Mouse (Mus musculus): Measurements from ENCODE around the gene Pgp. TPM values are rescaled to one million over a fixed set of nuclear protein-coding genes. Genes with fewer than 3 reads are reported as not detected.
"Not testable (repeated sequence)": the region's sequence is repeated elsewhere in the genome, so short reads cannot be mapped to it uniquely, and the experiment has no call there.

The Pgp gene
- polyA plus RNA-seq (2012; ENCODE audit: insufficient read depth, insufficient read length, low replicate concordance, missing spikeins): not detected in 2 replicates

- WGBS: under 1% methylated on average over 69 of the region's 75 CpGs
- peaks cover 35% of the 10 kb centered on the region for H3K4me1 ChIP-seq (ENCODE audit: control insufficient read depth, insufficient read depth, low read length)
- H3K4me3 ChIP-seq (ENCODE audit: insufficient read depth, low read depth, low read length): peak within 1 kb of the TSS; percentile 76
- TF ChIP-seq POLR2A (IDR thresholded peaks at IDR 0.05; ENCODE audit: insufficient read depth, low read depth, low read length) (peak; percentile 74), CTCF (IDR thresholded peaks at IDR 0.05; ENCODE audit: insufficient read depth, low read depth, low read length) (no peak)
- peak within 1 kb of the TSS; percentile 81 for H3K27ac ChIP-seq (ENCODE audit: insufficient read depth, low read depth, low read length)
These were observed at the start of gene Pgp, which contains the start of gene E4f1 for GRCm38 (mm10) chr17:24469910-24470602. Pgp (plus strand) TSS chr17:24470392. E4f1 (minus strand) TSS chr17:24470313.

GRCm38 (mm10) chr17:24423114-24423513 lies 47.1 kb upstream of the Pgp start:
- Histone ChIP-seq H3K4me1 (ENCODE audit: control insufficient read depth, insufficient read depth, low read length) (peaks cover 3% of the 10 kb centered on the region), H3K4me3 (ENCODE audit: insufficient read depth, low read depth, low read length) (no peak overlapping the region), H3K27ac (ENCODE audit: insufficient read depth, low read depth, low read length) (no peak overlapping the region)
- TF ChIP-seq CTCF (IDR thresholded peaks at IDR 0.05; ENCODE audit: insufficient read depth, low read depth, low read length): no peak
- no peak for TF ChIP-seq POLR2A (IDR thresholded peaks at IDR 0.05; ENCODE audit: insufficient read depth, low read depth, low read length)
- 86% methylated on average over 4 of the region's 4 CpGs for WGBS

GRCm38 (mm10) chr17:24424489-24424888 lies 45.7 kb upstream of the Pgp start:
- TF ChIP-seq POLR2A (IDR thresholded peaks at IDR 0.05; ENCODE audit: insufficient read depth, low read depth, low read length) (no peak), CTCF (IDR thresholded peaks at IDR 0.05; ENCODE audit: insufficient read depth, low read depth, low read length) (no peak)
- WGBS: 92% methylated on average over 5 of the region's 5 CpGs
- Histone ChIP-seq H3K4me1 (ENCODE audit: control insufficient read depth, insufficient read depth, low read length) (peaks cover 3% of the 10 kb centered on the region), H3K27ac (ENCODE audit: insufficient read depth, low read depth, low read length) (no peak overlapping the region), H3K4me3 (ENCODE audit: insufficient read depth, low read depth, low read length) (no peak overlapping the region)

- WGBS: 96% methylated on average over 6 of the region's 8 CpGs
- H3K4me1 ChIP-seq (ENCODE audit: control insufficient read depth, insufficient read depth, low read length); H3K27ac ChIP-seq (ENCODE audit: insufficient read depth, low read depth, low read length); H3K4me3 ChIP-seq (ENCODE audit: insufficient read depth, low read depth, low read length): not testable (repeated sequence)
These were observed 44.9 kb upstream of the Pgp start for GRCm38 (mm10) chr17:24425326-24425725.

GRCm38 (mm10) chr17:24425905-24426304 lies 44.3 kb upstream of the Pgp start:
- TF ChIP-seq POLR2A (IDR thresholded peaks at IDR 0.05; ENCODE audit: insufficient read depth, low read depth, low read length) (no peak), CTCF (IDR thresholded peaks at IDR 0.05; ENCODE audit: insufficient read depth, low read depth, low read length) (no peak)
- no peak overlapping the region for H3K4me3 ChIP-seq (ENCODE audit: insufficient read depth, low read depth, low read length)
- no peak overlapping the region for H3K27ac ChIP-seq (ENCODE audit: insufficient read depth, low read depth, low read length)

GRCm38 (mm10) chr17:24426471-24427169 lies 43.6 kb upstream of the Pgp start, which contains the start of gene Eci1:
Eci1 (plus strand) TSS chr17:24426641.
- WGBS: under 1% methylated on average over 48 of the region's 48 CpGs
- Histone ChIP-seq H3K4me1 (ENCODE audit: control insufficient read depth, insufficient read depth, low read length) (peaks cover 13% of the 10 kb centered on the region), H3K4me3 (ENCODE audit: insufficient read depth, low read depth, low read length) (peak within 1 kb of the TSS; percentile 90), H3K27ac (ENCODE audit: insufficient read depth, low read depth, low read length) (peak within 1 kb of the TSS; percentile 97)
- TF ChIP-seq POLR2A (IDR thresholded peaks at IDR 0.05; ENCODE audit: insufficient read depth, low read depth, low read length): peak; percentile 79
- TF ChIP-seq CTCF (IDR thresholded peaks at IDR 0.05; ENCODE audit: insufficient read depth, low read depth, low read length): no peak

More at GRCm38 (mm10) chr17:24425905-24426304, 44.3 kb upstream of the Pgp start:
- WGBS: 84% methylated on average over 7 of the region's 7 CpGs
- peaks cover 13% of the 10 kb centered on the region for H3K4me1 ChIP-seq (ENCODE audit: control insufficient read depth, insufficient read depth, low read length)

- H3K4me1 ChIP-seq (ENCODE audit: control insufficient read depth, insufficient read depth, low read length): peaks cover 13% of the 10 kb centered on the region
- H3K27ac ChIP-seq (ENCODE audit: insufficient read depth, low read depth, low read length): peak overlapping the region; percentile 2; the same call in 1 of the 2 replicates
- 1% methylated on average over 8 of the region's 8 CpGs for WGBS
- TF ChIP-seq CTCF (IDR thresholded peaks at IDR 0.05; ENCODE audit: insufficient read depth, low read depth, low read length) (no peak), POLR2A (IDR thresholded peaks at IDR 0.05; ENCODE audit: insufficient read depth, low read depth, low read length) (no peak)
- H3K4me3 ChIP-seq (ENCODE audit: insufficient read depth, low read depth, low read length): peak overlapping the region; percentile 90
These were observed 43.0 kb upstream of the Pgp start for GRCm38 (mm10) chr17:24427170-24427557.

GRCm38 (mm10) chr17:24429201-24429983 lies 40.8 kb upstream of the Pgp start:
- WGBS: 54% methylated on average over 14 of the region's 14 CpGs
- no peak overlapping the region; the same call in 1 of the 2 replicates for H3K27ac ChIP-seq (ENCODE audit: insufficient read depth, low read depth, low read length)
- peaks cover 13% of the 10 kb centered on the region for H3K4me1 ChIP-seq (ENCODE audit: control insufficient read depth, insufficient read depth, low read length)
- no peak overlapping the region for H3K4me3 ChIP-seq (ENCODE audit: insufficient read depth, low read depth, low read length)
- TF ChIP-seq POLR2A (IDR thresholded peaks at IDR 0.05; ENCODE audit: insufficient read depth, low read depth, low read length) (no peak), CTCF (IDR thresholded peaks at IDR 0.05; ENCODE audit: insufficient read depth, low read depth, low read length) (no peak)

All from olfactory bulb, adult 2 months (tissue).